Mouse (Mus musculus): ENCODE data around the gene St6galnac1. TPM values are rescaled to one million over a fixed set of nuclear protein-coding genes. Genes with fewer than 3 reads are reported as not detected.

St6galnac1 gene
- polyA plus RNA-seq, 1 experiment from 2014 or later = not detected

GRCm38 (mm10) chr11:116819932-116820593 lies 44.8 kb upstream of the St6galnac1 start:
- Histone ChIP-seq H3K9me3 (replicated peaks; ENCODE audit: low read length) (no peaks in the 10 kb centered on the region), H3K4me2 (ENCODE audit: low read length) (no peak overlapping the region), H3K27me3 (ENCODE audit: insufficient read depth, low read length) (no peaks in the 10 kb centered on the region), H3K4me3 (replicated peaks; ENCODE audit: low read depth, low read length) (no peak overlapping the region), H3K36me3 (ENCODE audit: insufficient read depth, low read length) (no peaks in the 10 kb centered on the region), H3K4me1 (replicated peaks; ENCODE audit: insufficient read depth, low read length) (peaks cover 19% of the 10 kb centered on the region; the same call in 1 of the 2 replicates), H3K9ac (ENCODE audit: low read depth, low read length) (no peak overlapping the region), H3K27ac (no peak overlapping the region)
- ATAC-seq (replicated peaks; ENCODE audit: low FRiP score, low read depth) (no peak), DNase-seq (ENCODE audit: low spot score) (no peak)
- WGBS = 82% methylated on average over 5 of the region's 5 CpGs
- TF ChIP-seq CTCF (IDR thresholded peaks at IDR 0.05; ENCODE audit: low read depth) = no peak

- Histone ChIP-seq H3K9me3 (replicated peaks; ENCODE audit: low read length) (no peaks in the 10 kb centered on the region), H3K27me3 (ENCODE audit: insufficient read depth, low read length) (no peaks in the 10 kb centered on the region), H3K4me2 (ENCODE audit: low read length) (no peak overlapping the region), H3K9ac (ENCODE audit: low read depth, low read length) (no peak overlapping the region), H3K36me3 (ENCODE audit: insufficient read depth, low read length) (no peaks in the 10 kb centered on the region), H3K27ac (no peak overlapping the region; the same call in 1 of the 2 replicates), H3K4me3 (replicated peaks; ENCODE audit: low read depth, low read length) (no peak overlapping the region), H3K4me1 (replicated peaks; ENCODE audit: insufficient read depth, low read length) (peaks cover 32% of the 10 kb centered on the region)
- no peak for DNase-seq (ENCODE audit: low spot score)
- WGBS = 29% methylated on average over 8 of the region's 8 CpGs
- ATAC-seq (replicated peaks; ENCODE audit: low FRiP score, low read depth) = peak; percentile 38
- TF ChIP-seq CTCF (IDR thresholded peaks at IDR 0.05; ENCODE audit: low read depth) = no peak
These were observed 43.4 kb upstream of the St6galnac1 start for GRCm38 (mm10) chr11:116818722-116819121.

DNA sequence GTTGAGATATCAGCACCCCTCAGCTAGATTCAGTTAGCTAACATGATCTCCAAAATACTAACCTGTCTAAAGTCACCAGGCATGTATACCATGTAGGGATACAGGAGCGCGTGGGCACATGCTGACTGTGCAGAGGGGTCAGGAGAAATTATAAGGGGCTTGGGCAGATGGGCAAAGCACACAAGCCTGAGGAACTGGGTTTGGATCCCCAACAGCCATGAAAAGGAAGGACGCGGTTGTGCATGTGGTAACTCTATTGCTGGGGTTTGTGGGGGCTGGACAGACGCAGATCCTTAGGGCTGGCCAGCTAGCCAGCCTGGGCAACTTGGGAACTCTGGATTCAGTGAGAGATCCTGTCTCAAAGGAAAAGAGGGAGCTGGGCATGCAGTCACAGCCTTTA lies 42.3 kb upstream of the St6galnac1 start:
- no peak for TF ChIP-seq CTCF (IDR thresholded peaks at IDR 0.05; ENCODE audit: low read depth)
- Histone ChIP-seq H3K9me3 (replicated peaks; ENCODE audit: low read length) (no peaks in the 10 kb centered on the region), H3K36me3 (ENCODE audit: insufficient read depth, low read length) (no peaks in the 10 kb centered on the region), H3K27ac (no peak overlapping the region), H3K27me3 (ENCODE audit: insufficient read depth, low read length) (no peaks in the 10 kb centered on the region), H3K4me2 (ENCODE audit: low read length) (no peak overlapping the region), H3K4me1 (replicated peaks; ENCODE audit: insufficient read depth, low read length) (peaks cover 44% of the 10 kb centered on the region), H3K4me3 (replicated peaks; ENCODE audit: low read depth, low read length) (no peak overlapping the region), H3K9ac (ENCODE audit: low read depth, low read length) (no peak overlapping the region)
- ATAC-seq (replicated peaks; ENCODE audit: low FRiP score, low read depth) (no peak), DNase-seq (ENCODE audit: low spot score) (no peak)
- 97% methylated on average over 5 of the region's 5 CpGs for WGBS

DNA sequence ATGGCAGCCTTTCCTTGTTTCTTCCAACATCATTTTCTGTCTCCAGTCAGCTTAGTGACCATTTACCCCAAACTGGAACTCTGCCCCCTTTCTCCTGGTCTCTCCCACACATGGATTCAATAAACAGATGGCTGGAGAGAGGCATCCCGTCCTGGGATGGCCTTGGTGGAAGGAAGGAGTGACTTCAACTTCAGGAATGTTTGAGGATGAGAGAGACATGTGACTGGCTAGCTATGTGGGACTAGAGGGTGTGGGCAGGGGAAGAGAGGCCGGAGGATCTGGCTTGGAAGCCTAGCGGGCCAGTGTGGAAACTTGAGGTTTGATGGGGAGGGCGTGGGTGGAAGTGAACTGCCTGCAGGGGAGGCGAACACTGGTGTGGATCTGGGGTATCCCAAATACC lies 41.5 kb upstream of the St6galnac1 start:
- Histone ChIP-seq H3K9ac (ENCODE audit: low read depth, low read length) (no peak overlapping the region), H3K4me2 (ENCODE audit: low read length) (no peak overlapping the region), H3K4me1 (replicated peaks; ENCODE audit: insufficient read depth, low read length) (peaks cover 49% of the 10 kb centered on the region), H3K4me3 (replicated peaks; ENCODE audit: low read depth, low read length) (no peak overlapping the region), H3K27me3 (ENCODE audit: insufficient read depth, low read length) (no peaks in the 10 kb centered on the region), H3K9me3 (replicated peaks; ENCODE audit: low read length) (no peaks in the 10 kb centered on the region), H3K27ac (no peak overlapping the region), H3K36me3 (ENCODE audit: insufficient read depth, low read length) (no peaks in the 10 kb centered on the region)
- no peak for ATAC-seq (replicated peaks; ENCODE audit: low FRiP score, low read depth)
- DNase-seq (ENCODE audit: low spot score) = peak; percentile 65
- TF ChIP-seq CTCF (IDR thresholded peaks at IDR 0.05; ENCODE audit: low read depth) = peak; percentile 26; the same call in 1 of the 2 replicates
- WGBS = 73% methylated on average over 5 of the region's 5 CpGs

GRCm38 (mm10) chr11:116814884-116815415 lies 39.6 kb upstream of the St6galnac1 start:
- H3K4me3 ChIP-seq (replicated peaks; ENCODE audit: low read depth, low read length) = no peak overlapping the region
- DNase-seq (ENCODE audit: low spot score) (no peak), ATAC-seq (replicated peaks; ENCODE audit: low FRiP score, low read depth) (no peak)
- peaks cover 49% of the 10 kb centered on the region for H3K4me1 ChIP-seq (replicated peaks; ENCODE audit: insufficient read depth, low read length)
- TF ChIP-seq CTCF (IDR thresholded peaks at IDR 0.05; ENCODE audit: low read depth) = no peak
- peak overlapping the region; percentile 81 for H3K27ac ChIP-seq
- no peaks in the 10 kb centered on the region for H3K9me3 ChIP-seq (replicated peaks; ENCODE audit: low read length)
- no peaks in the 10 kb centered on the region for H3K27me3 ChIP-seq (ENCODE audit: insufficient read depth, low read length)
- H3K4me2 ChIP-seq (ENCODE audit: low read length) = peak overlapping the region; percentile 29; the same call in 1 of the 2 replicates
- 0 out of 2 replicates have a peak, but pooled peaks cover 2% of the 10 kb centered on the region for H3K36me3 ChIP-seq (ENCODE audit: insufficient read depth, low read length)
- 26% methylated on average over 7 of the region's 7 CpGs for WGBS
- no peak overlapping the region for H3K9ac ChIP-seq (ENCODE audit: low read depth, low read length)

- Histone ChIP-seq H3K9ac (ENCODE audit: low read depth, low read length) (peak overlapping the region; percentile 1; the same call in 1 of the 2 replicates), H3K4me1 (replicated peaks; ENCODE audit: insufficient read depth, low read length) (peaks cover 49% of the 10 kb centered on the region), H3K9me3 (replicated peaks; ENCODE audit: low read length) (no peaks in the 10 kb centered on the region), H3K36me3 (ENCODE audit: insufficient read depth, low read length) (0 out of 2 replicates have a peak, but pooled peaks cover 2% of the 10 kb centered on the region), H3K4me2 (ENCODE audit: low read length) (peak overlapping the region; percentile 29; the same call in 1 of the 2 replicates), H3K27me3 (ENCODE audit: insufficient read depth, low read length) (no peaks in the 10 kb centered on the region), H3K27ac (peak overlapping the region; percentile 81), H3K4me3 (replicated peaks; ENCODE audit: low read depth, low read length) (no peak overlapping the region)
- ATAC-seq (replicated peaks; ENCODE audit: low FRiP score, low read depth) (peak; percentile 30; the same call in 1 of the 2 replicates), DNase-seq (ENCODE audit: low spot score) (peak; percentile 94)
- 20% methylated on average over 20 of the region's 20 CpGs for WGBS
- TF ChIP-seq CTCF (IDR thresholded peaks at IDR 0.05; ENCODE audit: low read depth) = no peak
These were observed 39.0 kb upstream of the St6galnac1 start for GRCm38 (mm10) chr11:116814076-116814883.

All from kidney, postnatal 0 days (tissue).